Mouse (Mus musculus) lung, adult 2 months (tissue): ENCODE data around the gene Arid3a. TPM values are rescaled to one million over a fixed set of nuclear protein-coding genes. Genes with fewer than 3 reads are reported as not detected.

Source experiments
- DNase-seq: peaks from one replicate; pipeline ENCODE4 v3.0.0; 2022
- H3K4me1 ChIP-seq: fragments of 200-500 bp; 2 replicates; pipeline ENCODE4 v1.6.1; 2011; ENCODE audit warnings: low read length; ENCODE audit not compliant: control insufficient read depth, insufficient read depth
- H3K4me3 ChIP-seq: fragments of 200-500 bp; replicated peaks from 2 replicates; pipeline ENCODE3; 2011; ENCODE audit warnings: low read depth, mild to moderate bottlenecking, control low read depth, low read length; ENCODE audit errors: extremely low read depth
- CTCF ChIP-seq: fragments of 200-500 bp; IDR thresholded peaks from 2 replicates; pipeline ENCODE4 v1.5.1; 2011; ENCODE audit warnings: mild to moderate bottlenecking, low read length, control low read depth; ENCODE audit not compliant: insufficient read depth
- POLR2A ChIP-seq: fragments of 200-500 bp; IDR thresholded peaks from 2 replicates; pipeline ENCODE4 v1.6.1; 2011; ENCODE audit warnings: low read depth, mild to moderate bottlenecking, control low read depth, low read length, borderline replicate concordance; ENCODE audit errors: extremely low read depth
- WGBS: fragments of 180-500 bp; shearing (Covaris S2); methylation state at CpG from one replicate; pipeline ENCODE4 v1.1.7; 2018; 5-methylcytosine and 5-hydroxymethylcytosine counted together
- polyA plus RNA-seq: library from polyadenylated mRNA; depleted of rRNA; stranded (reverse); fragments of >200 nt; gene quantifications from 2 replicates; pipeline ENCODE4 v1.2.3, GENCODE M21; 2012

Gene Arid3a
- polyA plus RNA-seq, 1 experiment, result 7.8 TPM

GRCm38 (mm10) chr10:79974087-79974486 lies 47.2 kb downstream of the Arid3a start:
- TF ChIP-seq CTCF, result no peak
- no peak overlapping the region for H3K4me3 ChIP-seq
- no peak for DNase-seq
- WGBS, result 85% methylated on average over 21 of the region's 21 CpGs
- H3K4me1 ChIP-seq, result no peaks in the 10 kb centered on the region

- DNase-seq, result no peak
- Histone ChIP-seq H3K4me1 (no peaks in the 10 kb centered on the region), H3K4me3 (no peak overlapping the region)
- WGBS, result 85% methylated on average over 8 of the region's 8 CpGs
- no peak for TF ChIP-seq POLR2A
- no peak for TF ChIP-seq CTCF
These were observed 47.8 kb downstream of the Arid3a start for GRCm38 (mm10) chr10:79974668-79975067.

DNA sequence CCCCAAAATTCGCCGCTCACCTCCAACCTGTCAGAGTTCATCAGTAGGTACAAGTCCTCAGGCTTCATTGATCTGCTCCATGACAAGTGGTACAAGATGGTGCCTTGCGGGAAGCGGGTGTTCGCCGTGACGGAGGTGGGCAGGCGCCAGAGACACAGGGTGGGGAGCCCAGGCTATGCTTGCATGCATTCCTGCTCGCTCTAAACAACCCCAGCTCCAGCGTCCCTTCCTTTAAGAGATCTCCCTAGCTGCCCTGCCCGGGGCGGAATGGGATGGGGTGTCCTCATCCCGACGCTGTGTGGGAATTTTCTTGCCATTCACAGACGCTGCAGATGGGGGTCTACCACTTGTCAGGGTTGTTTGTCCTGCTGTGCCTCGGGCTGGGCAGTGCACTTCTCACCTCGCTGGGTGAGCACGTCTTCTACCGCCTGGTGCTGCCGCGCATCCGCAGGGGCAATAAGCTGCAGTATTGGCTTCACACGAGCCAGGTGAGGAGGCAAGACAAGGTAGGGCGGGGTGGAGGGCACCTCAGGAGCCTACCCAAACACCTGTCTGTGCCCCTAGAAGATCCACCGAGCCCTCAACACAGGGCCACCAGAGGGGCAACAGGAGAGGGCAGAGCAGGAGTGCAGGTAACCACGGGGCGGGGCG lies 49.4 kb downstream of the Arid3a start:
- no peak for TF ChIP-seq CTCF
- TF ChIP-seq POLR2A, result no peak
- H3K4me3 ChIP-seq, result no peak overlapping the region
- 89% methylated on average over 28 of the region's 28 CpGs for WGBS
- H3K4me1 ChIP-seq, result no peaks in the 10 kb centered on the region
- DNase-seq, result no peak

GRCm38 (mm10) chr10:79976722-79977107 lies 49.9 kb downstream of the Arid3a start:
- TF ChIP-seq CTCF (no peak), POLR2A (no peak)
- DNase-seq, result no peak
- 86% methylated on average over 33 of the region's 36 CpGs for WGBS

GRCm38 (mm10) chr10:79977324-79977723 lies 50.5 kb downstream of the Arid3a start:
- 89% methylated on average over 28 of the region's 28 CpGs for WGBS
- TF ChIP-seq CTCF (no peak), POLR2A (no peak)
- H3K4me1 ChIP-seq, result peaks cover under 1% of the 10 kb centered on the region
- H3K4me3 ChIP-seq, result no peak overlapping the region
- DNase-seq, result no peak

More at GRCm38 (mm10) chr10:79976722-79977107, 49.9 kb downstream of the Arid3a start:
- H3K4me1 ChIP-seq, result no peaks in the 10 kb centered on the region
- no peak overlapping the region for H3K4me3 ChIP-seq

GRCm38 (mm10) chr10:79978061-79978460 lies 51.2 kb downstream of the Arid3a start:
- TF ChIP-seq CTCF (no peak), POLR2A (no peak)
- peaks cover 8% of the 10 kb centered on the region for H3K4me1 ChIP-seq
- WGBS, result 96% methylated on average over 21 of the region's 21 CpGs
- no peak overlapping the region for H3K4me3 ChIP-seq
- DNase-seq, result no peak

- Histone ChIP-seq H3K4me1 (peaks cover 11% of the 10 kb centered on the region), H3K4me3 (no peak overlapping the region)
- WGBS, result 93% methylated on average over 22 of the region's 22 CpGs
- TF ChIP-seq POLR2A, result no peak
- no peak for DNase-seq
These were observed 52.7 kb downstream of the Arid3a start for GRCm38 (mm10) chr10:79979401-79980155.

DNA sequence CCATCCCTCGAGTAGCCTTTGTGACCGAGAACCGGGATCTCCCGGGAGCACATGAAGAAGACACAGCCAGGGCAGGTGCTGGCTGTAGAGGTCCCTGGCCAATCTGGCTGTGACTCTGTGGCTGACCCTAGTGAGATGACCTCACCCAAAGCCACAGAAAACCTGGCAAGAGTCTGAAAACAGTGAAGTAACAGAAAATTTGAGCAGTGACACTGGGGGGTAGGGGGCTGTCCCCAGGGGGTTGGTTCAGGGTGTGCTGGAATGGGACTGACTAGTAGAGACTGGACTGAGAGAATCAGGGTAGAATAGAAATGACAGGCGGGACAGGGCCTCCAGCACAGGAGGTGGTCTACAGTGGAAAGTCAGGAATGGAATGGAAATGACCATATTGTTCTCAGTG lies 56.4 kb downstream of the Arid3a start:
- TF ChIP-seq CTCF, result no peak
- no peak for TF ChIP-seq POLR2A
- Histone ChIP-seq H3K4me1 (peaks cover 27% of the 10 kb centered on the region), H3K4me3 (peak overlapping the region; percentile 85)
- WGBS, result 58% methylated on average over 5 of the region's 5 CpGs
- no peak for DNase-seq

GRCm38 (mm10) chr10:79983670-79984069 lies 56.8 kb downstream of the Arid3a start:
- DNase-seq, result peak; percentile 66
- WGBS, result 4% methylated on average over 21 of the region's 21 CpGs

More at GRCm38 (mm10) chr10:79983670-79984069, 56.8 kb downstream of the Arid3a start:
- TF ChIP-seq CTCF (no peak), POLR2A (no peak)
- Histone ChIP-seq H3K4me3 (peak overlapping the region; percentile 85), H3K4me1 (peaks cover 27% of the 10 kb centered on the region)
